Mouse (Mus musculus): ENCODE measurements at regions not wholly inside any gene's neighbourhood (a gene's known extent, or its start where the extent isn't known, plus 50 kb on each side); places are given as distances from the start of the nearest gene placed in this dataset.

DNA sequence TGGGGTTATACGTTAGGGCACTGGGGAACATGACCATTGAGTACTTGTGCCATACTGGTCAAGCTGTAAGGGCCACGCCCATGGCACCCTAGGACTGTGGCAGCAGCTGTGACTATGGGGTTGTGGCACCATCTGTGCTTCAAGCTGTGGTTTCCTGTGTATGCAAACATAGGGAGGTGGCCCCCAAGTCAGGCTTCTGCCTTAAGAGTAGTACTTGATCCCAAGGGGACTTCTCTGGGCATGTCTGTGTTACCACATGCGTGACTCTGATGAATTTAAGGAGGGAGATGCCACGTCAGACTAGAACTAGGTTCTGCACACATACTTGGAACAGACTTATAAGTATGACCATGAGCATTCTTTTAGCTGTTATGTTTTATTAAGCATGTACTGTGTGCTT, 252.4 kb upstream of the N4bp1 start:
- no peak for TF ChIP-seq CTCF (IDR thresholded peaks at IDR 0.05; ENCODE audit: low read depth)
- Histone ChIP-seq H3K36me3 (ENCODE audit: insufficient read depth, low read length) (no peaks in the 10 kb centered on the region), H3K9ac (ENCODE audit: low read depth, low read length) (no peak overlapping the region), H3K27me3 (ENCODE audit: insufficient read depth, low read length) (no peaks in the 10 kb centered on the region), H3K4me2 (ENCODE audit: low read length) (no peak overlapping the region), H3K9me3 (replicated peaks; ENCODE audit: low read length) (no peaks in the 10 kb centered on the region), H3K4me1 (replicated peaks; ENCODE audit: insufficient read depth, low read length) (no peaks in the 10 kb centered on the region), H3K4me3 (replicated peaks; ENCODE audit: low read depth, low read length) (no peak overlapping the region), H3K27ac (no peak overlapping the region)
- DNase-seq (ENCODE audit: low spot score) (no peak), ATAC-seq (replicated peaks; ENCODE audit: low FRiP score, low read depth) (no peak)
- WGBS: 87% methylated on average over 4 of the region's 4 CpGs

DNA sequence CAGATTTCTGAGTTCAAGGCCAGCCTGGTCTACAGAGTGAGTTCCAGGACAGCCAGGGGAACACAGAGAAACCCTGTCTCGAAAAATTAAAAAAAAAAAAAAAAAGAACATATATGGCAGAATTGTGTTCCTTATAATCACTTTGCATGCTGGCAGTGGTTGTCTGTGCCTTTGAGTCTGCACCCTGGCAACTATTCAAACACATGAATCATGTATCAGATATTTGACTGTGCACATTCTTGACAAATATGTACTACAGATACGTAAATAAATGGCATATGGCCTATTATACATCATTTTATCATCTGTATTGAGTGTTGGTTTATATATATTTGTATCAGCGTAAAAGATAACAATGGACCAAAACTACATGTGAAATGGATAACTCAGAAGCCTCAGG, 246.7 kb upstream of the N4bp1 start:
- Histone ChIP-seq H3K4me3 (replicated peaks; ENCODE audit: low read depth, low read length) (no peak overlapping the region), H3K9me3 (replicated peaks; ENCODE audit: low read length) (no peaks in the 10 kb centered on the region), H3K27me3 (ENCODE audit: insufficient read depth, low read length) (no peaks in the 10 kb centered on the region), H3K36me3 (ENCODE audit: insufficient read depth, low read length) (no peaks in the 10 kb centered on the region), H3K4me1 (replicated peaks; ENCODE audit: insufficient read depth, low read length) (no peaks in the 10 kb centered on the region), H3K4me2 (ENCODE audit: low read length) (no peak overlapping the region), H3K27ac (no peak overlapping the region), H3K9ac (ENCODE audit: low read depth, low read length) (no peak overlapping the region)
- no peak for TF ChIP-seq CTCF (IDR thresholded peaks at IDR 0.05; ENCODE audit: low read depth)
- WGBS: 76% methylated on average over 3 of the region's 3 CpGs
- ATAC-seq (replicated peaks; ENCODE audit: low FRiP score, low read depth) (no peak), DNase-seq (ENCODE audit: low spot score) (no peak)

DNA sequence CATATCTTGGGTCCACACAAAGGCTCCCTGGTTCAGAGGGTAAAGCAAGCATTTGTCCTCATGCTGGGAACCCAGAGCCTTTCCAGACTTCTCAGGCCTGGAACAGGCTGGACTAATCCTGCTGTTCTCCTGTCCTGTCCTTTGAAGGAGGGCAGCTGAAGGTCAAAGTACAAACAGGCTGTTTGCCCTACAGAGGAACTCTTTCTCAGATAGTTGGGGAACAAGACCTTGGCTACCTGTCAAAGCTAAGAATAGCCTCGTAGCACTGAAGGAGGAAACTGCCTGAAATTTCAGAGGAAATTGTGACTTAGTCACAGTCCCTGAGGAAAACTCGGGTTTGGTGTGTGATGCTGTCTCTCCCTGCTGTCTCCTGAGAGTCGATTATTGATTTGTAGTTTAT, 245.6 kb upstream of the N4bp1 start:
- Histone ChIP-seq H3K27me3 (ENCODE audit: insufficient read depth, low read length) (no peaks in the 10 kb centered on the region), H3K36me3 (ENCODE audit: insufficient read depth, low read length) (no peaks in the 10 kb centered on the region), H3K4me1 (replicated peaks; ENCODE audit: insufficient read depth, low read length) (no peaks in the 10 kb centered on the region), H3K4me3 (replicated peaks; ENCODE audit: low read depth, low read length) (no peak overlapping the region), H3K4me2 (ENCODE audit: low read length) (no peak overlapping the region), H3K27ac (no peak overlapping the region), H3K9ac (ENCODE audit: low read depth, low read length) (no peak overlapping the region), H3K9me3 (replicated peaks; ENCODE audit: low read length) (no peaks in the 10 kb centered on the region)
- ATAC-seq (replicated peaks; ENCODE audit: low FRiP score, low read depth) (no peak), DNase-seq (ENCODE audit: low spot score) (peak; percentile 27)
- TF ChIP-seq CTCF (IDR thresholded peaks at IDR 0.05; ENCODE audit: low read depth): no peak
- WGBS: 48% methylated on average over 3 of the region's 3 CpGs

DNA sequence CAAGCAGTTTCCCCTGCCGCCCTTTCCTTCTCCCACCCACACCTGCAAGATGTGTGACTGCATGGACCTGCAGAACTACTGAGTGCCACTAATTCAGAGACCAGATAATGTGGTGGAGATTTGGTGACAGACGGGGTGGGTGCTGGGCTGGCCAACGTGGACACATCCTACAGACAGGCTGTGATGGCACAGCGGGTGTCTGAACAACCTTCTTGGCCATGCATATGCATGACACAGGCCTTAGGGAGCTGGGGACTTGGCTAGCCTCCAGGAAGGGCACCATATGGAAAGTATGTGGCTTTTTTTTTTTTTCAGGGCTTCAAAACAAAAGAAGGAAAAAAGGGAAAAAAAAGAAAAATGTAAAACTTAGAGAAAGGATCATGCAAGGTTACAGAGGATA, 243.5 kb upstream of the N4bp1 start:
- H3K9me3 ChIP-seq (replicated peaks; ENCODE audit: low read length): no peaks in the 10 kb centered on the region
- 73% methylated on average over 4 of the region's 4 CpGs for WGBS
- no peaks in the 10 kb centered on the region for H3K36me3 ChIP-seq (ENCODE audit: insufficient read depth, low read length)
- H3K27me3 ChIP-seq (ENCODE audit: insufficient read depth, low read length): no peaks in the 10 kb centered on the region
- DNase-seq (ENCODE audit: low spot score) (no peak), ATAC-seq (replicated peaks; ENCODE audit: low FRiP score, low read depth) (no peak)
- no peak for TF ChIP-seq CTCF (IDR thresholded peaks at IDR 0.05; ENCODE audit: low read depth)
- no peak overlapping the region for H3K4me2 ChIP-seq (ENCODE audit: low read length)
- H3K27ac ChIP-seq: no peak overlapping the region
- H3K4me3 ChIP-seq (replicated peaks; ENCODE audit: low read depth, low read length): no peak overlapping the region
- H3K4me1 ChIP-seq (replicated peaks; ENCODE audit: insufficient read depth, low read length): no peaks in the 10 kb centered on the region
- no peak overlapping the region for H3K9ac ChIP-seq (ENCODE audit: low read depth, low read length)

DNA sequence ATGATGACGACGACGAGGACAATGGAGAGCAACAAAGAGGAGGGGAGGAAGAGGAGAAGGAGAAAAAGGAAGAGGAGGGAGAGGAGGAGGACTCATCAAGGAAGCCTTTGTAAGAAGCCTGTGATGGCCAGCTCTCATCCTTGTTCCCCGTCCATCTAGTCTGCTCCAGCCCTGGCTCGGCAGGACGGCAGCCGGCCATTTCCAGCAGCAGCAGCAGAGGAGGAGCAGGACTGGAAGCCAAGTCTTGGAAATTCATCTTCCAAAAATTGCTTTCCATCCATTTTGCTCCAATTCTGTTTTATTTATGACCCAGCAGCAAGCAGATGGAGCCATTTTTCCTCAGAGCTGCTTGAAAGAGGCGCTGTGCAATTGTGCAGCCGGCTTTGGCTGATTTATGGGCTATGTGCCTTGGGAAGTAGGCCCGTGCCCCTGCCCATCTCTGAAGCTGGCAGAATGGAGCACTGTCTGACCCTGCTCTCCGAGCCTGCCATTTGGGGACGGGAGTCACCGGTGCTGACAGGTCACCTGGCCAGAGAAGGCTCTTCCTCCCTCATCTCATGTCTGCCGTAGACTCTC, 231.2 kb upstream of the N4bp1 start:
- ATAC-seq (replicated peaks; ENCODE audit: low FRiP score, low read depth) (no peak), DNase-seq (ENCODE audit: low spot score) (peak; percentile 18)
- Histone ChIP-seq H3K4me2 (ENCODE audit: low read length) (no peak overlapping the region), H3K27ac (no peak overlapping the region), H3K36me3 (ENCODE audit: insufficient read depth, low read length) (no peaks in the 10 kb centered on the region), H3K9ac (ENCODE audit: low read depth, low read length) (no peak overlapping the region), H3K4me3 (replicated peaks; ENCODE audit: low read depth, low read length) (no peak overlapping the region), H3K9me3 (replicated peaks; ENCODE audit: low read length) (no peaks in the 10 kb centered on the region), H3K27me3 (ENCODE audit: insufficient read depth, low read length) (no peaks in the 10 kb centered on the region), H3K4me1 (replicated peaks; ENCODE audit: insufficient read depth, low read length) (no peaks in the 10 kb centered on the region)
- 31% methylated on average over 14 of the region's 14 CpGs for WGBS
- TF ChIP-seq CTCF (IDR thresholded peaks at IDR 0.05; ENCODE audit: low read depth): no peak

DNA sequence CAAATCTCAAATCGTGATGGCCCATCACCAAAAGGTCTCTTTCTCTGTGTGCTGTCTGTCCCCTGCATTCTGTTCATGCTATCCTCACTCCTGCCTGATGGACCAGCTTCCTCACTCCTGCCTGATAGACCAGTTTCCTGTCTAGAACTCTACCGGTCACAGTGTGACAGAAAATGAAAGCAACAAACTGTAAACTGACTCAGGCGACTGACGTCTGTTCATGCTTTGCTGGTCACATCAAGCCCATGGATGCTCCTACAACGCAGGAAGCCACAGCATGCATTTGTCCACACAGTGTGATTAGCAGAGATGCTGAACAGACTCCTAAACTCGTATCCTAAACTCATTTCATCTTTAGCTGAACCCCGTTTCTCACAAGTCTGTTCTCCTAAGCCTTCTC, 227.3 kb upstream of the N4bp1 start:
- H3K36me3 ChIP-seq (ENCODE audit: insufficient read depth, low read length): no peaks in the 10 kb centered on the region
- H3K9ac ChIP-seq (ENCODE audit: low read depth, low read length): no peak overlapping the region
- no peaks in the 10 kb centered on the region for H3K4me1 ChIP-seq (replicated peaks; ENCODE audit: insufficient read depth, low read length)
- WGBS: 64% methylated on average over 7 of the region's 7 CpGs
- H3K27me3 ChIP-seq (ENCODE audit: insufficient read depth, low read length): no peaks in the 10 kb centered on the region
- DNase-seq (ENCODE audit: low spot score): no peak
- H3K4me3 ChIP-seq (replicated peaks; ENCODE audit: low read depth, low read length): no peak overlapping the region
- H3K27ac ChIP-seq: no peak overlapping the region
- no peak for ATAC-seq (replicated peaks; ENCODE audit: low FRiP score, low read depth)
- H3K9me3 ChIP-seq (replicated peaks; ENCODE audit: low read length): no peaks in the 10 kb centered on the region
- TF ChIP-seq CTCF (IDR thresholded peaks at IDR 0.05; ENCODE audit: low read depth): no peak
- H3K4me2 ChIP-seq (ENCODE audit: low read length): no peak overlapping the region

DNA sequence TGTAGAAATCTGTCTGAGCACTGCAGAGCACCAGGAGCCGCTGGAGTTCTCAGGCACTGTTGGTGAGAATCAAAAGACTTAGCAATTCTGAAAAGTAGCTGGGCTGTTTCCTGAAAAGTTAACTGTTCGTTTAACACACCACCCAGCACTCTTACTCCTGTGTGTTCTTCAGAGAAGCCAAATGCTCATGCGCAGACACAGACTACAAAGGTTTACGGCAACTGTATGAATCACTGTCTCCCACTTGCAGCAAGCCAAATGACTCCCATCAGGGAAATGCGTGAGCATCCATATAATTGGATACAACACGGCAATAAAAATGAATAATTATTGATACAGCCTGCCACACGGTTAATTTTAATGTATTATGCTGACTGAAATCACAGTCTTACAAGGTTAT, 220.0 kb upstream of the N4bp1 start:
- Histone ChIP-seq H3K4me1 (replicated peaks; ENCODE audit: insufficient read depth, low read length) (no peaks in the 10 kb centered on the region), H3K27me3 (ENCODE audit: insufficient read depth, low read length) (no peaks in the 10 kb centered on the region), H3K4me2 (ENCODE audit: low read length) (no peak overlapping the region), H3K27ac (no peak overlapping the region), H3K9ac (ENCODE audit: low read depth, low read length) (no peak overlapping the region), H3K4me3 (replicated peaks; ENCODE audit: low read depth, low read length) (no peak overlapping the region), H3K9me3 (replicated peaks; ENCODE audit: low read length) (no peaks in the 10 kb centered on the region), H3K36me3 (ENCODE audit: insufficient read depth, low read length) (no peaks in the 10 kb centered on the region)
- TF ChIP-seq CTCF (IDR thresholded peaks at IDR 0.05; ENCODE audit: low read depth): no peak
- ATAC-seq (replicated peaks; ENCODE audit: low FRiP score, low read depth): no peak
- DNase-seq (ENCODE audit: low spot score): peak; percentile 63
- WGBS: 28% methylated on average over 7 of the region's 7 CpGs

Measured in kidney, postnatal 0 days (tissue).